Mouse (Mus musculus): ENCODE measurements around the gene Hsd17b7. TPM values are rescaled to one million over a fixed set of nuclear protein-coding genes. Genes with fewer than 3 reads are reported as not detected.
"Not testable (repeated sequence)": the region's sequence is repeated elsewhere in the genome, so short reads cannot be mapped to it uniquely, and the experiment has no call there.

The Hsd17b7 gene
- total and polyA plus RNA-seq, 2 experiments from 2014 or later = 39.4 to 62.4 TPM

GRCm38 (mm10) chr1:170006516-170006915 is 37.5 kb upstream of the Hsd17b7 start:
- H3K4me1 ChIP-seq (ENCODE audit: control insufficient read depth, insufficient read depth) = peaks cover 11% of the 10 kb centered on the region
- DNase-seq (ENCODE audit: low spot score) (no peak), ATAC-seq (ENCODE audit: insufficient read depth, low read depth) (peak; percentile 58)
- no peak overlapping the region for H3K4me3 ChIP-seq (ENCODE audit: low read depth, low read length)
- H3K27me3 ChIP-seq (ENCODE audit: control insufficient read depth, insufficient read depth, low read length) = no peaks in the 10 kb centered on the region
- peak overlapping the region; percentile 7; the same call in 1 of the 2 replicates for H3K4me2 ChIP-seq (ENCODE audit: low read depth, low read length)
- no peak overlapping the region for H3K9ac ChIP-seq (replicated peaks; ENCODE audit: low read depth, low read length)
- H3K9me3 ChIP-seq (replicated peaks; ENCODE audit: control insufficient read depth, low read length) = no peaks in the 10 kb centered on the region
- WGBS = 23% methylated on average over 5 of the region's 5 CpGs
- H3K36me3 ChIP-seq (replicated peaks; ENCODE audit: control insufficient read depth, insufficient read depth, low read length) = no peaks in the 10 kb centered on the region
- H3K27ac ChIP-seq (ENCODE audit: low read depth) = no peak overlapping the region
- no peak for TF ChIP-seq CTCF (IDR thresholded peaks at IDR 0.05; ENCODE audit: low read depth)
- TF ChIP-seq EP300 (IDR thresholded peaks at IDR 0.05; ENCODE audit: low read depth) = no peak

- Histone ChIP-seq H3K27me3 (ENCODE audit: control insufficient read depth, insufficient read depth, low read length) (no peaks in the 10 kb centered on the region), H3K36me3 (replicated peaks; ENCODE audit: control insufficient read depth, insufficient read depth, low read length) (no peaks in the 10 kb centered on the region), H3K4me1 (ENCODE audit: control insufficient read depth, insufficient read depth) (peaks cover 11% of the 10 kb centered on the region; the same call in 1 of the 2 replicates), H3K4me3 (ENCODE audit: low read depth, low read length) (no peak overlapping the region), H3K9me3 (replicated peaks; ENCODE audit: control insufficient read depth, low read length) (no peaks in the 10 kb centered on the region), H3K4me2 (ENCODE audit: low read depth, low read length) (no peak overlapping the region), H3K9ac (replicated peaks; ENCODE audit: low read depth, low read length) (no peak overlapping the region), H3K27ac (ENCODE audit: low read depth) (no peak overlapping the region)
- ATAC-seq (ENCODE audit: insufficient read depth, low read depth) = no peak
- DNase-seq (ENCODE audit: low spot score) = no peak
- TF ChIP-seq CTCF (IDR thresholded peaks at IDR 0.05; ENCODE audit: low read depth) (no peak), EP300 (IDR thresholded peaks at IDR 0.05; ENCODE audit: low read depth) (no peak)
- WGBS = 79% methylated on average over 3 of the region's 3 CpGs
Measured at GRCm38 (mm10) chr1:170005297-170005696, 36.3 kb upstream of the Hsd17b7 start.

- not testable (repeated sequence) for ATAC-seq (ENCODE audit: insufficient read depth, low read depth); H3K4me2 ChIP-seq (ENCODE audit: low read depth, low read length); H3K9me3 ChIP-seq (replicated peaks; ENCODE audit: control insufficient read depth, low read length); H3K9ac ChIP-seq (replicated peaks; ENCODE audit: low read depth, low read length); H3K4me3 ChIP-seq (ENCODE audit: low read depth, low read length); H3K36me3 ChIP-seq (replicated peaks; ENCODE audit: control insufficient read depth, insufficient read depth, low read length); H3K27me3 ChIP-seq (ENCODE audit: control insufficient read depth, insufficient read depth, low read length); H3K4me1 ChIP-seq (ENCODE audit: control insufficient read depth, insufficient read depth); H3K27ac ChIP-seq (ENCODE audit: low read depth); DNase-seq (ENCODE audit: low spot score)
- 83% methylated on average over 6 of the region's 6 CpGs for WGBS
Measured at GRCm38 (mm10) chr1:169993901-169994300, 24.9 kb upstream of the Hsd17b7 start.

GRCm38 (mm10) chr1:169986166-169986565 is 17.1 kb upstream of the Hsd17b7 start:
- no peaks in the 10 kb centered on the region for H3K4me1 ChIP-seq (ENCODE audit: control insufficient read depth, insufficient read depth)
- 42% methylated on average over 1 of the region's 1 CpGs for WGBS
- no peak for ATAC-seq (ENCODE audit: insufficient read depth, low read depth)
- H3K9ac ChIP-seq (replicated peaks; ENCODE audit: low read depth, low read length) = no peak overlapping the region
- TF ChIP-seq EP300 (IDR thresholded peaks at IDR 0.05; ENCODE audit: low read depth) = no peak
- no peak for TF ChIP-seq CTCF (IDR thresholded peaks at IDR 0.05; ENCODE audit: low read depth)
- DNase-seq (ENCODE audit: low spot score) = no peak
- H3K36me3 ChIP-seq (replicated peaks; ENCODE audit: control insufficient read depth, insufficient read depth, low read length) = no peaks in the 10 kb centered on the region
- no peak overlapping the region for H3K4me3 ChIP-seq (ENCODE audit: low read depth, low read length)
- H3K27ac ChIP-seq (ENCODE audit: low read depth) = no peak overlapping the region
- no peaks in the 10 kb centered on the region for H3K27me3 ChIP-seq (ENCODE audit: control insufficient read depth, insufficient read depth, low read length)
- H3K9me3 ChIP-seq (replicated peaks; ENCODE audit: control insufficient read depth, low read length) = 0 out of 2 replicates have a peak, but pooled peaks cover 3% of the 10 kb centered on the region
- no peak overlapping the region for H3K4me2 ChIP-seq (ENCODE audit: low read depth, low read length)

- H3K4me1 ChIP-seq (ENCODE audit: control insufficient read depth, insufficient read depth) = peaks cover under 1% of the 10 kb centered on the region
- WGBS = 81% methylated on average over 4 of the region's 4 CpGs
- no peaks in the 10 kb centered on the region for H3K9me3 ChIP-seq (replicated peaks; ENCODE audit: control insufficient read depth, low read length)
- no peaks in the 10 kb centered on the region for H3K27me3 ChIP-seq (ENCODE audit: control insufficient read depth, insufficient read depth, low read length)
- no peak for TF ChIP-seq CTCF (IDR thresholded peaks at IDR 0.05; ENCODE audit: low read depth)
- no peak for TF ChIP-seq EP300 (IDR thresholded peaks at IDR 0.05; ENCODE audit: low read depth)
- H3K4me3 ChIP-seq (ENCODE audit: low read depth, low read length) = no peak overlapping the region
- ATAC-seq (ENCODE audit: insufficient read depth, low read depth) = no peak
- no peak overlapping the region for H3K4me2 ChIP-seq (ENCODE audit: low read depth, low read length)
- no peak overlapping the region for H3K27ac ChIP-seq (ENCODE audit: low read depth)
- no peak overlapping the region for H3K9ac ChIP-seq (replicated peaks; ENCODE audit: low read depth, low read length)
- no peaks in the 10 kb centered on the region for H3K36me3 ChIP-seq (replicated peaks; ENCODE audit: control insufficient read depth, insufficient read depth, low read length)
- no peak for DNase-seq (ENCODE audit: low spot score)
Measured at GRCm38 (mm10) chr1:169977621-169978020, 8.6 kb upstream of the Hsd17b7 start.

- peak; percentile 13; the same call in 1 of the 2 replicates for ATAC-seq (ENCODE audit: insufficient read depth, low read depth)
- peak; percentile 76 for DNase-seq (ENCODE audit: low spot score)
- WGBS = 13% methylated on average over 2 of the region's 2 CpGs
Measured at GRCm38 (mm10) chr1:169971998-169972397, 3.0 kb upstream of the Hsd17b7 start.

More at GRCm38 (mm10) chr1:169971998-169972397, 3.0 kb upstream of the Hsd17b7 start:
- Histone ChIP-seq H3K27me3 (ENCODE audit: control insufficient read depth, insufficient read depth, low read length) (no peaks in the 10 kb centered on the region), H3K4me2 (ENCODE audit: low read depth, low read length) (no peak overlapping the region), H3K36me3 (replicated peaks; ENCODE audit: control insufficient read depth, insufficient read depth, low read length) (no peaks in the 10 kb centered on the region), H3K9me3 (replicated peaks; ENCODE audit: control insufficient read depth, low read length) (no peaks in the 10 kb centered on the region), H3K9ac (replicated peaks; ENCODE audit: low read depth, low read length) (no peak overlapping the region), H3K4me1 (ENCODE audit: control insufficient read depth, insufficient read depth) (peaks cover 31% of the 10 kb centered on the region), H3K27ac (ENCODE audit: low read depth) (peak overlapping the region; percentile 82), H3K4me3 (ENCODE audit: low read depth, low read length) (no peak overlapping the region)
- TF ChIP-seq CTCF (IDR thresholded peaks at IDR 0.05; ENCODE audit: low read depth) (no peak), EP300 (IDR thresholded peaks at IDR 0.05; ENCODE audit: low read depth) (peak; percentile 79; the same call in 1 of the 2 replicates)

Measured in heart, postnatal 0 days (tissue).